ENCODE assay signal across 19 mouse cellular contexts in the genomic region with DNA sequence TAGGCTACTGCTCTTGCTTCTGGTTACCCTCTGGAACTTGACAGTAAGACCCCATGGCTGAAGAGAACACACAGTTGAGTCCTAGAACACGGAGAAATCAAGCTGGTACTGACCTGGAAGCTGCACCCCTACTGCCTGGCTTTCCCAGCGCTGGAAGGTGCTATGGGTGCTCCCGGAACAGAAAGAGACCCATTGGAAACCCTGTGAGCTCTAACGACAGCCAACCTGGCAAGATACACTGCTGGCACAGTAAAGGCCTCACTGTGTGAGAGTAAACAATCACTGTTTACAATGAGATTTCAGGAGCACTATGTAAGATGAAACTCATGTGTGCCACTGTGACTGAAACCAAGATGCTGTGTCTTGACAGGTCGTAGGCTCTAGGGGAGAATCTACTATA.
"Had no signal": no experiment of that assay in that cellular context is flagged by ENCODE, and none has a peak within 500 bp of the region (broad histone marks: within the 10 kb centered on the region; RNA-seq: fewer than 3 reads in every experiment).

No protein-coding gene starts in this region.

- ATAC-seq: midbrain, embryonic 16.5 days had no signal

- H3K27me3 ChIP-seq: midbrain, embryonic 12.5 days; neural tube, embryonic 13.5 days; neural tube, embryonic 15.5 days had no signal

- H3K27ac ChIP-seq: midbrain, embryonic 12.5 days; neural tube, embryonic 13.5 days; neural tube, embryonic 15.5 days had no signal

- H3K4me3 ChIP-seq: midbrain, embryonic 10.5 days; midbrain, embryonic 12.5 days; myocyte; neural tube, embryonic 13.5 days; neural tube, embryonic 15.5 days had no signal

- H3K36me3 ChIP-seq: midbrain, embryonic 10.5 days; midbrain, embryonic 12.5 days; neural tube, embryonic 13.5 days; neural tube, embryonic 15.5 days had no signal

- H3K9ac ChIP-seq: lung, embryonic 14.5 days; midbrain, embryonic 12.5 days; neural tube, embryonic 13.5 days; neural tube, embryonic 15.5 days had no signal

- H3K4me2 ChIP-seq: lung, embryonic 14.5 days; midbrain, embryonic 12.5 days; neural tube, embryonic 13.5 days; neural tube, embryonic 15.5 days had no signal

- H3K9me3 ChIP-seq: midbrain, embryonic 10.5 days; midbrain, embryonic 12.5 days; neural tube, embryonic 13.5 days; neural tube, embryonic 15.5 days had no signal

- DNase-seq: lung, adult 18-20 months; lung, embryonic 14.5 days; lung, postnatal 10 days; lung, postnatal 4 days; midbrain, embryonic 14.5 days; retina, postnatal 1 day; right cerebral cortex, adult 18-20 months; right cerebral cortex, postnatal 25 days; right cerebral cortex, postnatal 4 days; spleen, adult 18-20 months; thymus, adult 18-20 months; thymus, postnatal 14 days; thymus, postnatal 36 days had no signal
